8 mouse cellular contexts compared by ENCODE assay signal in the genomic region with DNA sequence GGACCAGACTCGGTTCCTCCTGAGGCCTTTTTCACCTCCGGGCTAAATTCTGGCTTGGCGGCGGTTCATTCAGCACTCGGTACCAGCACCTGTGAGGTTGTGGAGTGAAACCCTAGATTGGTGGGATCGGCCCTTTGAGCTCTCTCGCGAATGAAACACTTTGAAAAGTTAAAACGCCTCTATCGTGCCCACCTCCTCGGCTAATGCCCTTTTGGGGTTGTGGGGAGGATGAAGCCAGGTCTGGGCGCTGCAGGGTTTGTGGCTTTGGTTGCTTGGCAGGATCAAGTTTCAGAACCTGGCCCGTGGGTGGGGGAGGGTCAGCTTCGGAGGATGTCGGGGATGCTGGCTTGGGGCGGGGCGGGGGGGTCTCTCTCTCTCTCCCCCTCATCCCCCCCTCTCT. TPM values are rescaled to one million over a fixed set of nuclear protein-coding genes. Genes with fewer than 3 reads are reported as not detected.
DNase-seq lines count a peak whose midpoint lies in the region; ATAC-seq and TF ChIP-seq lines count a peak whose summit lies in the region.

No protein-coding gene starts in this region.

- H3K9me3 ChIP-seq in heart, embryonic 10.5 days = no peaks in the 10 kb centered on the region
- H3K9me3 ChIP-seq in embryonic facial prominence, embryonic 15.5 days (replicated peaks) = no peaks in the 10 kb centered on the region
- H3K9me3 ChIP-seq in hindbrain, embryonic 15.5 days = no peaks in the 10 kb centered on the region
- H3K9me3 ChIP-seq in liver, postnatal 0 days (ENCODE audit: low read length) = no peaks in the 10 kb centered on the region
- H3K9me3 ChIP-seq in stomach, postnatal 0 days (ENCODE audit: control insufficient read depth, low read length) = no peaks in the 10 kb centered on the region

- H3K9ac ChIP-seq in embryonic facial prominence, embryonic 15.5 days = peak overlapping the region; percentile 18; the same call in 1 of the 2 replicates
- peak overlapping the region; percentile 59 for H3K9ac ChIP-seq in hindbrain, embryonic 15.5 days
- peak overlapping the region; percentile 67 for H3K9ac ChIP-seq in liver, postnatal 0 days (replicated peaks)
- H3K9ac ChIP-seq in stomach, postnatal 0 days (ENCODE audit: low read length) = peak overlapping the region; percentile 52; the same call in 1 of the 2 replicates

- DNase-seq in heart, embryonic 10.5 days (ENCODE audit: low spot score) = no peak
- no peak for DNase-seq in heart, postnatal 25 days (ENCODE audit: low spot score)
- peak; percentile 41 for DNase-seq in liver, postnatal 0 days
- DNase-seq in stomach, postnatal 0 days (ENCODE audit: low spot score) = no peak
- DNase-seq in cerebellum, adult 11 months = no peak

- H3K36me3 ChIP-seq in heart, embryonic 10.5 days = no peaks in the 10 kb centered on the region
- H3K36me3 ChIP-seq in embryonic facial prominence, embryonic 15.5 days = no peaks in the 10 kb centered on the region
- no peaks in the 10 kb centered on the region for H3K36me3 ChIP-seq in hindbrain, embryonic 15.5 days
- no peaks in the 10 kb centered on the region for H3K36me3 ChIP-seq in liver, postnatal 0 days (replicated peaks; ENCODE audit: insufficient read depth, low read length)
- H3K36me3 ChIP-seq in stomach, postnatal 0 days (ENCODE audit: control insufficient read depth, insufficient read depth, low read length) = no peaks in the 10 kb centered on the region

- H3K27ac ChIP-seq in heart, embryonic 10.5 days = peak overlapping the region; percentile 88
- H3K27ac ChIP-seq in embryonic facial prominence, embryonic 15.5 days (replicated peaks) = 0 out of 2 replicates have a peak overlapping the region, but pooled peaks have one; percentile 39
- H3K27ac ChIP-seq in hindbrain, embryonic 15.5 days (replicated peaks) = peak overlapping the region; percentile 81
- peak overlapping the region; percentile 50 for H3K27ac ChIP-seq in liver, postnatal 0 days (ENCODE audit: low read depth)
- H3K27ac ChIP-seq in stomach, postnatal 0 days (replicated peaks) = 0 out of 2 replicates have a peak overlapping the region, but pooled peaks have one; percentile 18

- H3K4me2 ChIP-seq in embryonic facial prominence, embryonic 15.5 days (replicated peaks) = peak overlapping the region; percentile 44
- H3K4me2 ChIP-seq in hindbrain, embryonic 15.5 days = peak overlapping the region; percentile 48
- peak overlapping the region; percentile 72 for H3K4me2 ChIP-seq in liver, postnatal 0 days (ENCODE audit: low read depth, low read length)
- peak overlapping the region; percentile 55 for H3K4me2 ChIP-seq in stomach, postnatal 0 days (replicated peaks; ENCODE audit: low read depth)

- no peak for TF ChIP-seq EP300 in liver, postnatal 0 days (IDR thresholded peaks at IDR 0.05; ENCODE audit: low read depth)
- no peak for TF ChIP-seq EP300 in stomach, postnatal 0 days (optimal IDR thresholded peaks at IDR 0.05)

- H3K4me1 ChIP-seq in heart, embryonic 10.5 days = no peaks in the 10 kb centered on the region
- H3K4me1 ChIP-seq in embryonic facial prominence, embryonic 15.5 days = no peaks in the 10 kb centered on the region
- peaks cover 10% of the 10 kb centered on the region; the same call in 1 of the 2 replicates for H3K4me1 ChIP-seq in hindbrain, embryonic 15.5 days (replicated peaks)
- no peaks in the 10 kb centered on the region for H3K4me1 ChIP-seq in liver, postnatal 0 days (ENCODE audit: insufficient read depth)
- no peaks in the 10 kb centered on the region for H3K4me1 ChIP-seq in stomach, postnatal 0 days (replicated peaks; ENCODE audit: control insufficient read depth, insufficient read depth)

- 27% methylated on average over 17 of the region's 17 CpGs for WGBS in heart, embryonic 10.5 days
- WGBS in embryonic facial prominence, embryonic 15.5 days = 24% methylated on average over 15 of the region's 17 CpGs
- WGBS in hindbrain, embryonic 15.5 days = 30% methylated on average over 17 of the region's 17 CpGs
- 23% methylated on average over 14 of the region's 17 CpGs for WGBS in liver, postnatal 0 days (ENCODE audit: insufficient replicate concordance)
- 16% methylated on average over 14 of the region's 17 CpGs for WGBS in stomach, postnatal 0 days

- ATAC-seq in CD4-positive, CD25-positive, alpha-beta regulatory T cell, adult 4 months = peak; percentile 10
- ATAC-seq in embryonic facial prominence, embryonic 15.5 days (ENCODE audit: insufficient number of reproducible peaks, low FRiP score, low TSS enrichment, low read depth) = no peak
- peak; percentile 39; the same call in 1 of the 2 replicates for ATAC-seq in hindbrain, embryonic 15.5 days (ENCODE audit: low FRiP score, low read depth)
- ATAC-seq in liver, postnatal 0 days = peak; percentile 2
- ATAC-seq in stomach, postnatal 0 days (ENCODE audit: low FRiP score, low TSS enrichment) = 0 out of 2 replicates have a peak, but pooled peaks have one; percentile 20

- peak overlapping the region; percentile 65 for H3K4me3 ChIP-seq in heart, embryonic 10.5 days
- H3K4me3 ChIP-seq in embryonic facial prominence, embryonic 15.5 days (replicated peaks) = peak overlapping the region; percentile 62
- H3K4me3 ChIP-seq in hindbrain, embryonic 15.5 days = peak overlapping the region; percentile 62
- H3K4me3 ChIP-seq in liver, postnatal 0 days (ENCODE audit: low read depth, low read length) = peak overlapping the region; percentile 69
- H3K4me3 ChIP-seq in stomach, postnatal 0 days (ENCODE audit: low read depth, low read length) = peak overlapping the region; percentile 56

- no peak for TF ChIP-seq CTCF in liver, postnatal 0 days (IDR thresholded peaks at IDR 0.05; ENCODE audit: low read depth)
- TF ChIP-seq CTCF in stomach, postnatal 0 days (IDR thresholded peaks at IDR 0.05; ENCODE audit: low read depth) = no peak

- H3K27me3 ChIP-seq in heart, embryonic 10.5 days (ENCODE audit: insufficient read depth, poor library complexity, severe bottlenecking) = peaks cover 64% of the 10 kb centered on the region
- peaks cover 37% of the 10 kb centered on the region for H3K27me3 ChIP-seq in embryonic facial prominence, embryonic 15.5 days
- peaks cover 53% of the 10 kb centered on the region for H3K27me3 ChIP-seq in hindbrain, embryonic 15.5 days
- peaks cover 39% of the 10 kb centered on the region for H3K27me3 ChIP-seq in liver, postnatal 0 days (ENCODE audit: insufficient read depth, low read length)
- H3K27me3 ChIP-seq in stomach, postnatal 0 days (ENCODE audit: control insufficient read depth, insufficient read depth, low read length) = no peaks in the 10 kb centered on the region

- intact Hi-C loops in heart, postnatal 25 days (cut with DNase I) = no loop called here

RNA-seq across cellular contexts. Expression of gene Apoo, which starts 0.3 kb away (rescaled TPM):
- 129 and 159 TPM in 2 replicates for polyA plus RNA-seq in heart, embryonic 10.5 days (2016; fragmentation: Nextera tagmentation; extraction: Ambion mirVana)
- total RNA-seq in heart, postnatal 25 days (2021) = 100 to 1,000 TPM; 207 to 242 TPM
- 10 to 100 TPM; 11.2 to 14.2 TPM for polyA plus RNA-seq in CD4-positive, CD25-positive, alpha-beta regulatory T cell, adult 4 months (2017; shearing (Covaris generic))
- 61.3 and 71.3 TPM in 2 replicates for polyA plus RNA-seq in embryonic facial prominence, embryonic 15.5 days (2015; fragmentation: Nextera tagmentation; extraction: Ambion mirVana)
- polyA plus RNA-seq in hindbrain, embryonic 15.5 days (2015; fragmentation: Nextera tagmentation; extraction: Ambion mirVana) = 120 and 125 TPM in 2 replicates
- polyA plus RNA-seq in liver, postnatal 0 days (2015; fragmentation: Nextera tagmentation; extraction: Ambion mirVana) = 49.7 and 52.9 TPM in 2 replicates
- polyA plus RNA-seq in stomach, postnatal 0 days (2015; fragmentation: Nextera tagmentation; extraction: Ambion mirVana) = 69.7 and 76.3 TPM in 2 replicates

RNA-seq across cellular contexts. Expression of gene Fam90a1b, which starts 0.7 kb away (rescaled TPM):
- polyA plus RNA-seq in heart, embryonic 10.5 days (2016; fragmentation: Nextera tagmentation; extraction: Ambion mirVana) = 0.04 TPM in 1 of 2 replicates, not detected in the other
- not detected for total RNA-seq in heart, postnatal 25 days (2021)
- polyA plus RNA-seq in CD4-positive, CD25-positive, alpha-beta regulatory T cell, adult 4 months (2017; shearing (Covaris generic)) = not detected
- 0.05 TPM in 1 of 2 replicates, not detected in the other for polyA plus RNA-seq in embryonic facial prominence, embryonic 15.5 days (2015; fragmentation: Nextera tagmentation; extraction: Ambion mirVana)
- 0.05 and 0.23 TPM in 2 replicates for polyA plus RNA-seq in hindbrain, embryonic 15.5 days (2015; fragmentation: Nextera tagmentation; extraction: Ambion mirVana)
- polyA plus RNA-seq in liver, postnatal 0 days (2015; fragmentation: Nextera tagmentation; extraction: Ambion mirVana) = not detected in 2 replicates
- polyA plus RNA-seq in stomach, postnatal 0 days (2015; fragmentation: Nextera tagmentation; extraction: Ambion mirVana) = not detected in 2 replicates

Comparison
In these comparisons a context has a peak if more than half of its experiments do, and no peak if none do; other contexts are left out.
1. H3K27ac ChIP-seq: peak in every context shown above with its lines; median percentile 88 in heart, embryonic 10.5 days; 81 in hindbrain, embryonic 15.5 days; 50 in liver, postnatal 0 days; 39 in embryonic facial prominence, embryonic 15.5 days; 18 in stomach, postnatal 0 days.